Mouse (Mus musculus) heart, embryonic 16.5 days (tissue): Measurements from ENCODE around the gene Nsg2. TPM values are rescaled to one million over a fixed set of nuclear protein-coding genes. Genes with fewer than 3 reads are reported as not detected.
A peak's percentile ranks its signal among the peaks of the same experiment; 100 is the strongest.
"Not testable (repeated sequence)": the region's sequence is repeated elsewhere in the genome, so short reads cannot be mapped to it uniquely, and the experiment has no call there.

Experiments
- ATAC-seq: fragments of 200-750 bp; cut with Nextera tagmentation; replicated peaks from 2 replicates; pipeline ENCODE4 v1.8.0; 2017; ENCODE audit warnings: moderate number of reproducible peaks; ENCODE audit not compliant: insufficient read depth, low FRiP score; ENCODE audit errors: extremely low read depth
- H3K27ac ChIP-seq: fragments of 300-500 bp; sonication (generic); 2 replicates; pipeline ENCODE4 v1.5.1; 2014; ENCODE audit warnings: mild to moderate bottlenecking, low read length, control low read depth, moderate library complexity
- H3K27me3 ChIP-seq: fragments of 300-500 bp; sonication (generic); 2 replicates; pipeline ENCODE4 v1.6.1; 2014; ENCODE audit warnings: low read length, mixed read lengths; ENCODE audit not compliant: control insufficient read depth, insufficient read depth
- H3K36me3 ChIP-seq: fragments of 300-500 bp; sonication (generic); 2 replicates; pipeline ENCODE4 v1.6.1; 2014; ENCODE audit not compliant: control insufficient read depth, insufficient read depth
- H3K4me1 ChIP-seq: fragments of 300-500 bp; sonication (generic); 2 replicates; pipeline ENCODE4 v1.6.1; 2014; ENCODE audit warnings: low read length, mixed read lengths; ENCODE audit not compliant: control insufficient read depth, insufficient read depth
- H3K4me2 ChIP-seq: fragments of 300-500 bp; sonication (generic); 2 replicates; pipeline ENCODE4 v1.6.1; 2014; ENCODE audit warnings: low read depth, mild to moderate bottlenecking, control low read depth, low read length
- H3K4me3 ChIP-seq: fragments of 300-500 bp; sonication (generic); 2 replicates; pipeline ENCODE4 v1.5.1; 2014; ENCODE audit warnings: mild to moderate bottlenecking, control low read depth, low read length
- H3K9ac ChIP-seq: fragments of 300-500 bp; sonication (generic); 2 replicates; pipeline ENCODE4 v1.6.1; 2014; ENCODE audit warnings: low read length, control low read depth
- H3K9me3 ChIP-seq: fragments of 300-500 bp; sonication (generic); replicated peaks from 2 replicates; pipeline ENCODE4 v1.6.1; 2016; ENCODE audit warnings: low read length; ENCODE audit not compliant: control insufficient read depth
- WGBS: fragments of 180-500 bp; shearing (Covaris S2); extraction: QIAGEN DNeasy Blood & Tissue Kit; methylation state at CpG from one replicate; pipeline ENCODE4 v1.1.7; 2014; 5-methylcytosine and 5-hydroxymethylcytosine counted together
- polyA plus RNA-seq: library from polyadenylated mRNA; unstranded; fragments of >200 nt; fragmentation: Nextera tagmentation; extraction: Ambion mirVana; gene quantifications from 2 replicates; pipeline ENCODE4 v1.2.1, GENCODE M21; 2015

The Nsg2 gene
- polyA plus RNA-seq: 3.4 and 7.0 TPM in 2 replicates

DNA sequence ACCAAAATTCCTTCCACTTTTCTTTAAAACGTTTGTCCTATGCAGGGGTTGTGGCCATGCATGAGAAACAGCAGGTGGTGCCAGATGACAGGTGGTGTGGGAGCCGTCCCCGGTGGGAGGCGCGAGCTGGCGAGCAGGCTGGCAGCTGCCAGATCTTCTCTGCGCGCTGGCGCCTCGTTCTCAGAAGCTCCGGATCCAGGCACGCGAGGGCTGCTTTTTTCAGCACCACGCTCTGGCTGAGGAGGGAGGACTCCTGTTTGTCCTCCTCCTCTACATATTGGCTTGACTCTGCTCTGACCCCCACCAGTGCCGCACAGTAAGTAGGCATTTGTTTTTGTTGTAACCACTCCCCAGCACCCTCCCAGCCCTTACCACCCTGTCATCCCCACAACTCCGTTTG, at the start of gene Nsg2:
Gene Nsg2 (plus strand): TSS at position 183 of the 400 bp plus-strand sequence.
- no peaks in the 10 kb centered on the region; the same call in 1 of the 2 replicates for H3K9me3 ChIP-seq
- H3K4me1 ChIP-seq: no peaks in the 10 kb centered on the region; the same call in 1 of the 2 replicates
- H3K27me3 ChIP-seq: peaks cover 11% of the 10 kb centered on the region
- H3K4me3 ChIP-seq: peak within 1 kb of the TSS; percentile 44
- H3K4me2 ChIP-seq: peak within 1 kb of the TSS; percentile 63
- no peaks in the 10 kb centered on the region for H3K36me3 ChIP-seq
- ATAC-seq: peak; percentile 88
- H3K27ac ChIP-seq: peak within 1 kb of the TSS; percentile 21; the same call in 1 of the 2 replicates
- H3K9ac ChIP-seq: peak within 1 kb of the TSS; percentile 45
- 2% methylated on average over 16 of the region's 16 CpGs for WGBS

- H3K9me3 ChIP-seq: no peaks in the 10 kb centered on the region
- H3K4me1 ChIP-seq: no peaks in the 10 kb centered on the region
- no peak overlapping the region for H3K4me2 ChIP-seq
- ATAC-seq: no peak
- no peaks in the 10 kb centered on the region for H3K36me3 ChIP-seq
- no peak overlapping the region for H3K4me3 ChIP-seq
- H3K27me3 ChIP-seq: no peaks in the 10 kb centered on the region
- no peak overlapping the region for H3K9ac ChIP-seq
- H3K27ac ChIP-seq: no peak overlapping the region
Measured at GRCm38 (mm10) chr11:31960071-31960470, 40.2 kb upstream of the Nsg2 start.

- Histone ChIP-seq H3K4me2 (no peak overlapping the region), H3K4me1 (no peaks in the 10 kb centered on the region), H3K9ac (no peak overlapping the region), H3K9me3 (no peaks in the 10 kb centered on the region), H3K4me3 (no peak overlapping the region), H3K27ac (no peak overlapping the region), H3K27me3 (no peaks in the 10 kb centered on the region), H3K36me3 (no peaks in the 10 kb centered on the region)
- 96% methylated on average over 1 of the region's 1 CpGs for WGBS
- no peak for ATAC-seq
Measured at GRCm38 (mm10) chr11:31963993-31964392, 36.3 kb upstream of the Nsg2 start.

DNA sequence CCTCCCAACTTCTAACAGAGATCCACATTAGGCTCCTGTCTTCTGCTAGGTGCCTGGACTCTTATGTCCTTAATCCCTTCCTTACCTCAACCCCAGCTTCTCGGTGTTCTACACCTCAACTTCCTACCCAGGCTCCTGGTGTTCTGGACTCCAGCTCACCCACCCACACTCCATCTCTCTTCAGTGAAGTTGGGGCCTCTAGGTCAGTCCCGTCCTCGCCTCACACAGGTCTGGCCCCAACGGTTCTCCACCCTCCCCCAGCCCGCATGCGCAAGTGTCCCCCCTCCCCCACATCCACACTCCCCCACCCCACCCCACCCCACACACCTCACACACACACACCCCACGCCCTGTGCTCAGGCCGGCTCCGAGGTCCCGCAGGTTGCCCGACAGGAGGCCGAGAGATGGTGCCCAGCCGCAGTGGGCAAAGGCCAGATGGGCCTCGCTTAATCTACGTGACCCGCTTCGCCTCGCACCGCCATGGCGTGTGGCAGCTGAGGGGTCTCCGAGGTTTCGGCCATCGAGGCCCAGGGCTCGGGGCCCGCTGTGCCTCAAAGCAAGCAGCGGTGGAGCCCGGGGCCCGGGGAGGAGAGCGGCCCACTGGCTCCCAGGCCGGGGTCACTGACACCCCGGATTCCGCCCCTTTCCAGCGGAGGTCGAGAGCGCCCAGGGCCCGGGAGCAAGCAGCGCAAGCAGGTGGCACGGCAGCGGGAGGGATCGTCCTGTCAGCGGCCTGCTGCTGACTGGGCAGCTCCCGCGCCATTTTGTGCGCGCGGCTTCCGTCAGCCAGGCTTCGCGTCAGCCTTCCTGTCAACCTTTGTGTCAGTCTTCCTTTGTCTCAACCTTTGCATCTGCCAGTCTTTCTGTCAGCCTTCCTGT, 34.8 kb upstream of the Nsg2 start, which contains the start of gene 4930524B15Rik:
Gene 4930524B15Rik (plus strand): TSS at position 337 of the 879 bp plus-strand sequence.
- no peak for ATAC-seq
- WGBS: 26% methylated on average over 49 of the region's 49 CpGs
- no peak within 1 kb of the TSS for H3K27ac ChIP-seq
- no peaks in the 10 kb centered on the region for H3K4me1 ChIP-seq
- H3K9ac ChIP-seq: peak within 1 kb of the TSS; percentile 70
- no peaks in the 10 kb centered on the region for H3K9me3 ChIP-seq
- no peaks in the 10 kb centered on the region for H3K27me3 ChIP-seq
- peak within 1 kb of the TSS; percentile 41 for H3K4me3 ChIP-seq
- H3K4me2 ChIP-seq: peak within 1 kb of the TSS; percentile 70
- H3K36me3 ChIP-seq: no peaks in the 10 kb centered on the region

- no peak overlapping the region for H3K27ac ChIP-seq
- no peak for ATAC-seq
- WGBS: 68% methylated on average over 4 of the region's 4 CpGs
- no peaks in the 10 kb centered on the region for H3K36me3 ChIP-seq
- H3K4me3 ChIP-seq: no peak overlapping the region
- no peaks in the 10 kb centered on the region for H3K9me3 ChIP-seq
- no peak overlapping the region for H3K4me2 ChIP-seq
- H3K9ac ChIP-seq: no peak overlapping the region
- H3K27me3 ChIP-seq: no peaks in the 10 kb centered on the region
- H3K4me1 ChIP-seq: no peaks in the 10 kb centered on the region
Measured at GRCm38 (mm10) chr11:31974132-31974531, 26.1 kb upstream of the Nsg2 start.

DNA sequence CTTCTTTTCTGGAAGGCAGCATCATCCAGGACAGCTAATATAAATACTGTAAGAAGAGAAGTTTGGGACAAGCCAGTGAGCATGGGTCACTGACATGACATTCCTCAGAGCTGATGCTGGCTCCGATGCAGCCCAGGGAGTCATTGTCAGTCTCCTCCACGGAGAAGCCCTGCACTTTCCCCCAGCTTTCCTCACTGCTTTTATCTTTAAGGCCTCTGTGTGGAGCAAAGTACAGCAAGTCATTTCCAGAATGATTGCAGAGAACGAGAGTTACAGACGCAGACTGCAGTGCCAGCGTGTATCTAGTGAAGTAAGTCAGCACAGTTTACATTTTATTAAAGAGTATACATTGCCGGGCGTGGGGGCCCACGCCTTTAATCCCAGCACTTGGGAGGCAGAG, 25.4 kb upstream of the Nsg2 start:
- no peaks in the 10 kb centered on the region for H3K4me1 ChIP-seq
- no peak for ATAC-seq
- H3K27ac ChIP-seq: no peak overlapping the region
- no peak overlapping the region for H3K9ac ChIP-seq
- H3K36me3 ChIP-seq: no peaks in the 10 kb centered on the region
- WGBS: 39% methylated on average over 8 of the region's 8 CpGs
- peaks cover 5% of the 10 kb centered on the region for H3K9me3 ChIP-seq
- H3K4me3 ChIP-seq: no peak overlapping the region
- no peak overlapping the region for H3K4me2 ChIP-seq
- H3K27me3 ChIP-seq: no peaks in the 10 kb centered on the region

GRCm38 (mm10) chr11:31975678-31976077, 24.6 kb upstream of the Nsg2 start:
- Histone ChIP-seq H3K4me1 (no peaks in the 10 kb centered on the region), H3K9me3 (peaks cover 8% of the 10 kb centered on the region), H3K4me2 (no peak overlapping the region), H3K36me3 (no peaks in the 10 kb centered on the region), H3K27ac (no peak overlapping the region), H3K27me3 (no peaks in the 10 kb centered on the region), H3K4me3 (no peak overlapping the region), H3K9ac (no peak overlapping the region)
- WGBS: 75% methylated on average over 5 of the region's 5 CpGs
- no peak for ATAC-seq

- Histone ChIP-seq H3K9ac (no peak overlapping the region), H3K27me3 (no peaks in the 10 kb centered on the region), H3K9me3 (peaks cover 8% of the 10 kb centered on the region), H3K4me3 (no peak overlapping the region), H3K36me3 (no peaks in the 10 kb centered on the region), H3K4me2 (no peak overlapping the region), H3K27ac (no peak overlapping the region), H3K4me1 (no peaks in the 10 kb centered on the region)
- 54% methylated on average over 5 of the region's 5 CpGs for WGBS
- ATAC-seq: no peak
Measured at GRCm38 (mm10) chr11:31976137-31976536, 24.1 kb upstream of the Nsg2 start.

- not testable (repeated sequence) for H3K4me2 ChIP-seq, ATAC-seq, H3K36me3 ChIP-seq, H3K9me3 ChIP-seq, H3K27me3 ChIP-seq, H3K4me1 ChIP-seq, H3K9ac ChIP-seq, H3K4me3 ChIP-seq, H3K27ac ChIP-seq
- WGBS: 88% methylated on average over 5 of the region's 5 CpGs
Measured at GRCm38 (mm10) chr11:31980089-31980488, 20.2 kb upstream of the Nsg2 start.
